Mouse (Mus musculus) embryonic facial prominence, embryonic 10.5 days (tissue): ENCODE data around the gene Carf. TPM values are rescaled to one million over a fixed set of nuclear protein-coding genes. Genes with fewer than 3 reads are reported as not detected.

Experiments
- DNase-seq: peaks from one replicate; pipeline ENCODE4 v3.0.0-alpha.2; 2017; ENCODE audit warnings: low spot score
- H3K27ac ChIP-seq: fragments of 300-500 bp; sonication (generic); replicated peaks from 2 replicates; pipeline ENCODE4 v1.5.1; 2016; ENCODE audit warnings: mild to moderate bottlenecking
- H3K27me3 ChIP-seq: fragments of 300-500 bp; sonication (generic); replicated peaks from 2 replicates; pipeline ENCODE4 v1.6.1; 2016; ENCODE audit warnings: low read depth, mild to moderate bottlenecking; ENCODE audit not compliant: poor library complexity, severe bottlenecking
- H3K36me3 ChIP-seq: fragments of 300-500 bp; sonication (generic); replicated peaks from 2 replicates; pipeline ENCODE4 v1.6.1; 2016; ENCODE audit warnings: mild to moderate bottlenecking, moderate library complexity
- H3K4me1 ChIP-seq: fragments of 300-500 bp; sonication (generic); 2 replicates; pipeline ENCODE4 v1.6.1; 2016
- H3K4me3 ChIP-seq: fragments of 300-500 bp; sonication (generic); 2 replicates; pipeline ENCODE4 v1.5.1; 2016; ENCODE audit warnings: mild to moderate bottlenecking, moderate library complexity
- H3K9me3 ChIP-seq: fragments of 300-500 bp; sonication (generic); 2 replicates; pipeline ENCODE4 v1.6.1; 2016; ENCODE audit warnings: mild to moderate bottlenecking
- WGBS: fragments of 180-500 bp; shearing (Covaris S2); methylation state at CpG from one replicate; pipeline ENCODE4 v1.1.7; 2016; 5-methylcytosine and 5-hydroxymethylcytosine counted together
- polyA plus RNA-seq: library from polyadenylated mRNA; unstranded; fragments of >200 nt; fragmentation: Nextera tagmentation; extraction: Ambion mirVana; gene quantifications from 2 replicates; pipeline ENCODE4 v1.2.1, GENCODE M21; 2016

Gene Carf
- polyA plus RNA-seq, 1 experiment from 2014 or later, result 5.6 TPM

- no peaks in the 10 kb centered on the region for H3K9me3 ChIP-seq
- H3K4me3 ChIP-seq, result no peak overlapping the region
- peaks cover 35% of the 10 kb centered on the region for H3K36me3 ChIP-seq
- 66% methylated on average over 3 of the region's 3 CpGs for WGBS
- H3K27me3 ChIP-seq, result no peaks in the 10 kb centered on the region
- no peak overlapping the region for H3K27ac ChIP-seq
- H3K4me1 ChIP-seq, result no peaks in the 10 kb centered on the region
- peak; percentile 11 for DNase-seq
These were observed 98.8 kb downstream of the Carf start for GRCm38 (mm10) chr1:60196813-60197212.

DNA sequence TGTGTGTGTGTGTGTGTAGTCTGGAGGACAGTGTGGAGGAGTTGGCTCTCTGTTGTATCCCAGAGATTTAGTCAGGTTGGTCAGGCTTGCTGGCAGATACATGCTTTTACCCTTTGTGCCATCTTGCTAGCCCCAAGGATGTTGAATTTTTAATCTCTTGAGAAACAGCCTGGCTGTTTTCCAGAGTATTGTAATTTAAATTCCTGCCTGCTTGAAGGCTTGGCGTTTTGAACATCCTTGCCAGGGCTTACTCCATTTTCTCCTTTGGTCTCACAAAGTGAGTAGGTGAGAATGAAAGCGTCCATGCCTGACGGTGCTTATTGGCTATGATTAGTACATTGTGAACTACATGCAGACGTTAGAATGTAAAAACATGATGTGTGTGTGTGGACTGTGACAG is 101.0 kb downstream of the Carf start:
- no peak overlapping the region for H3K4me3 ChIP-seq
- H3K9me3 ChIP-seq, result 0 out of 2 replicates have a peak, but pooled peaks cover 3% of the 10 kb centered on the region
- peaks cover 56% of the 10 kb centered on the region for H3K36me3 ChIP-seq
- no peaks in the 10 kb centered on the region for H3K27me3 ChIP-seq
- H3K4me1 ChIP-seq, result no peaks in the 10 kb centered on the region
- 86% methylated on average over 4 of the region's 4 CpGs for WGBS
- no peak overlapping the region for H3K27ac ChIP-seq
- no peak for DNase-seq

Other genes with a start within 250 kb of the Carf start
- gene Fam117b, start 185.2 kb upstream of the Carf start, polyA plus RNA-seq, result 11.2 and 11.5 TPM in 2 replicates
- 0.77 and 0.88 TPM in 2 replicates for gene Ica1l, start 55.1 kb upstream of the Carf start, polyA plus RNA-seq
- gene Wdr12, start 398 bp downstream of the Carf start, polyA plus RNA-seq, result 66.8 and 70.6 TPM in 2 replicates
- gene Nbeal1, start 82.4 kb downstream of the Carf start, polyA plus RNA-seq, result 8.6 and 9.5 TPM in 2 replicates
- gene Cyp20a1, start 245.1 kb downstream of the Carf start, polyA plus RNA-seq, result 23.0 and 25.8 TPM in 2 replicates